13 mouse cellular contexts compared by ENCODE assay signal in genomic region chr10:39316533-39316932, GRCm38 (mm10). TPM values are rescaled to one million over a fixed set of nuclear protein-coding genes. Genes with fewer than 3 reads are reported as not detected.
A peak's percentile ranks its signal among the peaks of the same experiment; 100 is the strongest.
DNase-seq lines count a peak whose midpoint lies in the region.
"Had no signal": no experiment of that assay in that cellular context is flagged by ENCODE, and none has a peak within 500 bp of the region (broad histone marks: within the 10 kb centered on the region; RNA-seq: fewer than 3 reads in every experiment).

No protein-coding gene starts in this region.

- DNase-seq in heart, adult 11 months, result peak; percentile 91
- no peak for DNase-seq in heart, adult 8-10 months (ENCODE audit: low spot score)
- peak; percentile 17 for DNase-seq in embryo, embryonic 10.5 days (ENCODE audit: low spot score)
- DNase-seq in embryo, embryonic 11 days, result peak; percentile 16
- peak; percentile 17 to 44 for DNase-seq in heart, postnatal 10 days
- DNase-seq in left cerebral cortex, postnatal 14 days (ENCODE audit: low spot score in 2 of 2), result no peak
- DNase-seq in left cerebral cortex, postnatal 10 days (ENCODE audit: extremely low spot score in 1 of 2, low spot score in 2 of 2), result no peak
- DNase-seq: adrenal gland, adult 8-10 months; cerebellum, adult 11-12 months; kidney, adult 11 months; thymus, adult 18-20 months; thymus, postnatal 36 days had no signal

- intact Hi-C loops in heart, postnatal 10 days (cut with DNase I), result no loop called here
- intact Hi-C loops in left cerebral cortex, postnatal 14 days (cut with DNase I), result no loop called here
- intact Hi-C loops in left cerebral cortex, postnatal 10 days (cut with DNase I), result no loop called here

RNA-seq across cellular contexts. Expression of gene Fyn, which starts 52.1 kb away (rescaled TPM):
- total RNA-seq in heart, adult 8-10 months (2022), result 10 to 100 TPM; 22.4 to 27.6 (median 24.2) TPM
- 10 to 100 TPM; 52.2 to 55.5 TPM for total RNA-seq in heart, postnatal 10 days (2021)
- total RNA-seq in left cerebral cortex, postnatal 14 days (2021), result 100 to 1,000 TPM; 163 to 176 TPM
- total RNA-seq in left cerebral cortex, postnatal 10 days (2021), result 100 to 1,000 TPM; 176 to 188 TPM
- total RNA-seq: MEL had no signal

Comparison
In these comparisons a context has a peak if more than half of its experiments do, and no peak if none do; other contexts are left out.
1. DNase-seq: peak in heart, adult 11 months (single experiment), embryo, embryonic 10.5 days (single experiment), embryo, embryonic 11 days (single experiment) and heart, postnatal 10 days (2 of 2); none in heart, adult 8-10 months (single experiment), left cerebral cortex, postnatal 14 days (0 of 2) and left cerebral cortex, postnatal 10 days (0 of 2).